Mouse (Mus musculus): ENCODE results near the gene Aldh3a2.

- TF ChIP-seq POLR2A (IDR thresholded peaks at IDR 0.05; ENCODE audit: insufficient read depth, low read depth, low read length), result no peak
- TF ChIP-seq CTCF (IDR thresholded peaks at IDR 0.05; ENCODE audit: insufficient read depth, low read depth, low read length), result no peak
These were observed 42.4 kb downstream of the Aldh3a2 start for GRCm38 (mm10) chr11:61224907-61225306.
